Mouse (Mus musculus): Measurements from ENCODE around the gene Lgr6.

- TF ChIP-seq CTCF (IDR thresholded peaks at IDR 0.05; ENCODE audit: control insufficient read depth, insufficient read depth, low read length) (no peak), POLR2A (IDR thresholded peaks at IDR 0.05; ENCODE audit: borderline replicate concordance, control insufficient read depth, low read depth, low read length) (no peak)
Measured at GRCm38 (mm10) chr1:135142452-135142851, 37.4 kb upstream of the Lgr6 start.
